Mouse (Mus musculus): Measurements from ENCODE around the gene Mark4. TPM values are rescaled to one million over a fixed set of nuclear protein-coding genes. Genes with fewer than 3 reads are reported as not detected.
A peak's percentile ranks its signal among the peaks of the same experiment; 100 is the strongest.

The Mark4 gene
- polyA plus RNA-seq, 1 experiment from 2014 or later, result 19.2 TPM

DNA sequence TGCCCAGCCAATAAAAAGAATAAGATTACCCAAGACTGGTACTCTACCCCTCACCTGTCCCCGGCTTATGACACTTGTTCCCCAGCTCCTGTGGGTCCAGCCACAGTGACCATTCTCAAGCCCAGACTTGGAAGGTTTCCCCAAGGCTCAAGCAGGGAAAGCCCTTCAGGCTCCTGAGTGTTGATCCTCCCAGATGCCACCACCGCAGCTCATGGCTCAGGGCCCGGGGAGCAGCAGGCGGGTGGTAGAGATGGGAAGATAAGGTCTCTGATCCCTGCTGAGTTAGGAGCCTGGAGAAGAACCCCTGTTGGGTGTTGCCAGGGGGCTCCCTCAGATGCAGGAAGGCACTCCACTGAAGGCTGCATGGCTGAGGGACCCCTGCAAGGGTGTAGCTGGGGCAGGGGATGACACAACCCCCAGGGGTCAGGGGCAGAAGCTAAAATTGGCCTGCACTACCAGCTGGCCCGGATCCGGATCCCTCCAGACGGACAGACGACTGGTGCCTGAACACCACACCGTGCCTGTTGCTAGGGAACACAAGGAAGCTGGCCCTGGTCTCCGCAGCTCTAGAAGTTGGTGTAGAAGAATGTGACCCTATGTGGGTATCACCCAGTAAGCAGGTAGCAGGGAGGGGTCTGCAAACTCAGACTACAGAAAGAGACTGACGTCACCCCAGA, 2.7 kb downstream of the Mark4 start:
- H3K4me2 ChIP-seq (ENCODE audit: low read depth, low read length), result no peak overlapping the region
- no peak overlapping the region for H3K9ac ChIP-seq (replicated peaks; ENCODE audit: low read depth, low read length)
- H3K27me3 ChIP-seq (ENCODE audit: control insufficient read depth, insufficient read depth, low read length), result no peaks in the 10 kb centered on the region
- H3K4me1 ChIP-seq (ENCODE audit: control insufficient read depth, insufficient read depth, low read length), result peaks cover 18% of the 10 kb centered on the region
- H3K9me3 ChIP-seq (ENCODE audit: control insufficient read depth, low read length), result no peaks in the 10 kb centered on the region
- H3K27ac ChIP-seq (ENCODE audit: low read depth, low read length), result 0 out of 2 replicates have a peak overlapping the region, but pooled peaks have one; percentile 28
- ATAC-seq (ENCODE audit: low read depth), result no peak
- H3K36me3 ChIP-seq (ENCODE audit: control insufficient read depth, insufficient read depth, low read length), result peaks cover 6% of the 10 kb centered on the region
- 65% methylated on average over 11 of the region's 11 CpGs for WGBS
- H3K4me3 ChIP-seq (ENCODE audit: low read depth, low read length), result no peak overlapping the region

DNA sequence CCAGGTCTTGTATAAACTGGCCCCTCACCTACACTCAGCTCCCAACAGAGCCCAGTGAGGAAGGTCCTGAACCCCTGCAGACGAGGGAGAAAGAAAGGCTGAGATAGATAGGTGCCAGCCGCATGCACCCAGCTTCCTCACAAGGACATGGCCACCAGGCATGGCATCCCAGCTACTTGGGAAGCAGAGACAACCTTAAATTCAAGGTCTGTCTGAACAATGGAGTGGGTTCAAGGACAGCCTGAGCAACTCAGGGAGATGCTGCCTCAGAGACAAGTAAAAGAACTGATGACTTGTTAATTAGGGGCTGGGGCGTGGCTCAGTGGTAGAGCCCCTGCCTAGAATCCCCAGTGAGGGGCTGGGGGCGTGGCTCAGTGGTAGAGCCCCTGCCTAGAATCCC, 3.4 kb downstream of the Mark4 start:
- H3K36me3 ChIP-seq (ENCODE audit: control insufficient read depth, insufficient read depth, low read length), result peaks cover 6% of the 10 kb centered on the region
- H3K4me2 ChIP-seq (ENCODE audit: low read depth, low read length), result no peak overlapping the region
- no peak overlapping the region for H3K27ac ChIP-seq (ENCODE audit: low read depth, low read length)
- WGBS, result 93% methylated on average over 4 of the region's 4 CpGs
- H3K4me3 ChIP-seq (ENCODE audit: low read depth, low read length), result no peak overlapping the region
- H3K9ac ChIP-seq (replicated peaks; ENCODE audit: low read depth, low read length), result no peak overlapping the region
- no peaks in the 10 kb centered on the region for H3K27me3 ChIP-seq (ENCODE audit: control insufficient read depth, insufficient read depth, low read length)
- H3K4me1 ChIP-seq (ENCODE audit: control insufficient read depth, insufficient read depth, low read length), result peaks cover 18% of the 10 kb centered on the region
- no peaks in the 10 kb centered on the region for H3K9me3 ChIP-seq (ENCODE audit: control insufficient read depth, low read length)
- no peak for ATAC-seq (ENCODE audit: low read depth)

DNA sequence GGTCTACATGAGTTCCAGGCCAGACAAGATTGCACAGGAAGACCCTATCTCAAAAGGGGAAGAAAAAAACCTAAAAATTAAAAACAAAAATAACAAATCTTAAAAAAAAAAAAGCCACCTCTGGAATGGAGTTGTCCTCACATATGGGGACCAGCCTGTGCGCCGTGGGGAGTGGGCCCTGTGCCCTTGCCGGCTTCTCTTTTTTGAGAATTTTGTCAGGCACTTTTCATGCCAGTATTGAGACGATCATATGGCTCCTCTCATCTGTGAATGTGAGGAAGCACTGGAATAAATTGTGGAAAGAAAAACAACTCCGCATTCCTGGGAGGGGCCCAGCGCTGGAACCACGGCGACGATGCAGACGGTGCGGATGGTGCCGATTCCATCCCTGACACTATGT, 9.5 kb downstream of the Mark4 start:
- Histone ChIP-seq H3K27ac (ENCODE audit: low read depth, low read length) (no peak overlapping the region), H3K9ac (replicated peaks; ENCODE audit: low read depth, low read length) (no peak overlapping the region), H3K4me1 (ENCODE audit: control insufficient read depth, insufficient read depth, low read length) (no peaks in the 10 kb centered on the region), H3K27me3 (ENCODE audit: control insufficient read depth, insufficient read depth, low read length) (no peaks in the 10 kb centered on the region), H3K4me2 (ENCODE audit: low read depth, low read length) (no peak overlapping the region), H3K9me3 (ENCODE audit: control insufficient read depth, low read length) (no peaks in the 10 kb centered on the region), H3K36me3 (ENCODE audit: control insufficient read depth, insufficient read depth, low read length) (peaks cover 21% of the 10 kb centered on the region), H3K4me3 (ENCODE audit: low read depth, low read length) (no peak overlapping the region)
- ATAC-seq (ENCODE audit: low read depth), result no peak
- WGBS, result 75% methylated on average over 12 of the region's 12 CpGs

DNA sequence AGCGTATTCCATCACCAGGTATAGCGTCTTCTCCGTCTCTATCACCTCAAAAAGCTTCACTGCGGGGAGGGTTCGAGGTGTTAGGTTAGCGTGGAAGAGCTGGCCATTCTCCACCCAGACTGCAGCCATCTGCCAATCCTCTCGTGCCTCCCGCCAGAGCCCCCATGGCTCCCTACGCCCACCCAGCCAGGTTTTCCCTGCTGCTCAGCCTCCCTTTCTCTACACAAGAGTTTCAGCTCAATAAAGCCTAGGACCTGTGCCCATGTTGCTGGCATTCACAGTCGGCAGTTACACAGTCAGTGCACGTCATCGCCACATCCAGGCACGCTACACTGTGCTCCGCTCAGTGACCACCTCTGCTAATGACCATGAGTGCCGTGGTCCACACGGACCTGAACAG, 10.9 kb downstream of the Mark4 start:
- no peak overlapping the region for H3K27ac ChIP-seq (ENCODE audit: low read depth, low read length)
- peaks cover 28% of the 10 kb centered on the region for H3K36me3 ChIP-seq (ENCODE audit: control insufficient read depth, insufficient read depth, low read length)
- H3K4me2 ChIP-seq (ENCODE audit: low read depth, low read length), result no peak overlapping the region
- 90% methylated on average over 14 of the region's 16 CpGs for WGBS
- no peak overlapping the region for H3K9ac ChIP-seq (replicated peaks; ENCODE audit: low read depth, low read length)
- H3K9me3 ChIP-seq (ENCODE audit: control insufficient read depth, low read length), result no peaks in the 10 kb centered on the region
- no peaks in the 10 kb centered on the region for H3K4me1 ChIP-seq (ENCODE audit: control insufficient read depth, insufficient read depth, low read length)
- H3K4me3 ChIP-seq (ENCODE audit: low read depth, low read length), result no peak overlapping the region
- no peaks in the 10 kb centered on the region for H3K27me3 ChIP-seq (ENCODE audit: control insufficient read depth, insufficient read depth, low read length)
- ATAC-seq (ENCODE audit: low read depth), result no peak

DNA sequence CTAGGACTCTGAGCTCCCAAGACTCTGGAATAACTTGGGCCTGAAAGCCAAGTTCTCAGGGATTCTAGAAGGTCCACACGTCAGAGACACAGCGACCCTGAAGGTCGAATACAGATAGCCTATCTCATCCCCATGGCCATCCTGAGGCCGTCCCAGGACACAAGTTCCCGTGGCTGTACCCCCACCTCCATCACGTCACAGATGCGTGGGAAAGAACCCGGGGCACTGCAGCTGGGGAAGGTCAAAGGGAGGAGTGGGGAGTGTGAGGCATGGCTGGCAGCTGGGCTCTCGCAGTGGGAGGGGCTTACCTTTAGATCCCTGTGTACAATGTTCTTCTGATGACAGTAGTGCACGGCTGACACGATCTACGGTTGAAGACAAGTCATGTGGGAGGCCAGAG, 13.8 kb downstream of the Mark4 start:
- no peak overlapping the region for H3K4me2 ChIP-seq (ENCODE audit: low read depth, low read length)
- H3K27me3 ChIP-seq (ENCODE audit: control insufficient read depth, insufficient read depth, low read length), result no peaks in the 10 kb centered on the region
- 84% methylated on average over 12 of the region's 12 CpGs for WGBS
- H3K9ac ChIP-seq (replicated peaks; ENCODE audit: low read depth, low read length), result no peak overlapping the region
- H3K4me1 ChIP-seq (ENCODE audit: control insufficient read depth, insufficient read depth, low read length), result no peaks in the 10 kb centered on the region
- no peaks in the 10 kb centered on the region for H3K9me3 ChIP-seq (ENCODE audit: control insufficient read depth, low read length)
- no peak overlapping the region for H3K4me3 ChIP-seq (ENCODE audit: low read depth, low read length)
- H3K36me3 ChIP-seq (ENCODE audit: control insufficient read depth, insufficient read depth, low read length), result peaks cover 33% of the 10 kb centered on the region
- no peak overlapping the region for H3K27ac ChIP-seq (ENCODE audit: low read depth, low read length)
- ATAC-seq (ENCODE audit: low read depth), result no peak

DNA sequence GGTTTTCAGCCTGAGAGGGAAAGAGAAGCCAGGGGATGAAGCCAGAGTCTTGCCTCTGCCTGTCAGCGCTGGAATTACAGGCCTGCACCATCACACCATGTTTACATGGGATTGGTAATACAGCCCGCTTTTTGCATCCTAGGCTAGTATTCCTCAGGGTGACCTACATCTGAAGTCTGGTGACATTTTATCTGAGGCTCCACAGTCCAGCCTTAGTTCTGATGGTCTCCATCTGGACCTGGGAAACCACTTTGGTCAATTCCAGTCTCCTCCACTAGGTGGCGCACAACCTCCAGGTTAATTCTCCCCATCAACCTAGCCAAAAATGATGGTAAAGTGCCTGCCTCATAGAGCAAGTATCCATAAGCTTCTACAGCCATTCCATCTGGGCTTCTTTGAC, 15.3 kb downstream of the Mark4 start:
- Histone ChIP-seq H3K4me3 (ENCODE audit: low read depth, low read length) (no peak overlapping the region), H3K36me3 (ENCODE audit: control insufficient read depth, insufficient read depth, low read length) (peaks cover 32% of the 10 kb centered on the region), H3K9me3 (ENCODE audit: control insufficient read depth, low read length) (no peaks in the 10 kb centered on the region), H3K27ac (ENCODE audit: low read depth, low read length) (no peak overlapping the region), H3K4me2 (ENCODE audit: low read depth, low read length) (no peak overlapping the region), H3K9ac (replicated peaks; ENCODE audit: low read depth, low read length) (no peak overlapping the region), H3K27me3 (ENCODE audit: control insufficient read depth, insufficient read depth, low read length) (no peaks in the 10 kb centered on the region), H3K4me1 (ENCODE audit: control insufficient read depth, insufficient read depth, low read length) (no peaks in the 10 kb centered on the region)
- 43% methylated on average over 3 of the region's 3 CpGs for WGBS
- ATAC-seq (ENCODE audit: low read depth), result peak; percentile 55; the same call in 1 of the 2 replicates

DNA sequence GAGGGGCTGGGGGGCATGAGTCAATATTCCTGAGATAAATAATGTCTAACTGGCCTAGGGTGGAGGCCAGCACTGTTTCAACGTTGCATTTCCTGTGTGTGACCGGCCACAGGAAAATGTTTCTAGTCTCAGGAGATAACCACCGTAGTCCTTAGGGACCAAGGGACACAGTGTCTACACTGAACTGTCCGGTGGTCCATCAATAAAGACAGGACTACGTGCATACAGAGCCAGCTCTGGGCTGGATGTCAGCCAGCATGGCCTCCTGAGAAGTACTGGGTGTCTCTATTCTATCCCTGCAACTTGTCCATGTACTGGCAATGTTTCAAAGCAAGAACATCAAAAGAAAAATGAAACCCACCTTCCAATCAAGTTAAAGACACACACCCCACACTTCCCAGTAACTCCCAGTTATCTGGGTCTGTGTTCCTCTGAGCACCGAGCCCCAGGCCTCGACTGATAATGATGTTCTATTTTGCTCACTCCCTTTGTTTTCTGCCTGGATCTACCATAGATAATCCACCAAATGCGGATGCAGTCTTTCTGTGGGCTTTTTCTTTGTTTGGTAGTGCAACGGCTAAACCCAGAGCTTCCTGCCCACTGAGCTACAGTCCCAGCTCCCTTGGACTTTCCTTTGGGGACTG, 17.1 kb downstream of the Mark4 start:
- Histone ChIP-seq H3K4me2 (ENCODE audit: low read depth, low read length) (no peak overlapping the region), H3K9ac (replicated peaks; ENCODE audit: low read depth, low read length) (no peak overlapping the region), H3K27ac (ENCODE audit: low read depth, low read length) (no peak overlapping the region), H3K4me3 (ENCODE audit: low read depth, low read length) (no peak overlapping the region), H3K36me3 (ENCODE audit: control insufficient read depth, insufficient read depth, low read length) (peaks cover 36% of the 10 kb centered on the region), H3K4me1 (ENCODE audit: control insufficient read depth, insufficient read depth, low read length) (no peaks in the 10 kb centered on the region), H3K27me3 (ENCODE audit: control insufficient read depth, insufficient read depth, low read length) (no peaks in the 10 kb centered on the region), H3K9me3 (ENCODE audit: control insufficient read depth, low read length) (no peaks in the 10 kb centered on the region)
- no peak for ATAC-seq (ENCODE audit: low read depth)
- whole genome bisulfite sequencing, result 80% methylated on average over 9 of the region's 9 CpGs

DNA sequence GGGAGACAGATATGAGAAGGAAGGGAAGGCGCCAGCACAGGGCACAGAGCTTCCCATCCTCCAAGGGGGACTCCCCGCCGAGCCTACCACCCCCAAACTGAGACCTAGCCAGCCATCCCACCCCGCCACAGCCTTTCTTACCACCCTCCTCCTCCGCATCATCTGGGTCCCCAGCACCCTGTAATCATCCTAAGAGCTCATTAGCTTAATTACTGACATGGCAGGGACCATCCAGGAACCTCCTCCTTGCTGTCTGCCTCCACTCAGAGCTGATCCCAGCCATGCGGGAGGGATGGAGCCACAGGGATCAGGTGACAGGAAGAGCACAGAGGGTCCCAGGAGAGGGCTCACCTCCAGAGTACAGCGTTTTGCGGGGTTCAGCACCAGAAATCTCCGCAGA, 21.6 kb downstream of the Mark4 start:
- ATAC-seq (ENCODE audit: low read depth), result no peak
- 81% methylated on average over 9 of the region's 9 CpGs for WGBS
- Histone ChIP-seq H3K36me3 (ENCODE audit: control insufficient read depth, insufficient read depth, low read length) (peaks cover 49% of the 10 kb centered on the region), H3K27me3 (ENCODE audit: control insufficient read depth, insufficient read depth, low read length) (no peaks in the 10 kb centered on the region), H3K4me2 (ENCODE audit: low read depth, low read length) (no peak overlapping the region), H3K9ac (replicated peaks; ENCODE audit: low read depth, low read length) (no peak overlapping the region), H3K4me1 (ENCODE audit: control insufficient read depth, insufficient read depth, low read length) (no peaks in the 10 kb centered on the region), H3K9me3 (ENCODE audit: control insufficient read depth, low read length) (no peaks in the 10 kb centered on the region), H3K27ac (ENCODE audit: low read depth, low read length) (no peak overlapping the region), H3K4me3 (ENCODE audit: low read depth, low read length) (no peak overlapping the region)

DNA sequence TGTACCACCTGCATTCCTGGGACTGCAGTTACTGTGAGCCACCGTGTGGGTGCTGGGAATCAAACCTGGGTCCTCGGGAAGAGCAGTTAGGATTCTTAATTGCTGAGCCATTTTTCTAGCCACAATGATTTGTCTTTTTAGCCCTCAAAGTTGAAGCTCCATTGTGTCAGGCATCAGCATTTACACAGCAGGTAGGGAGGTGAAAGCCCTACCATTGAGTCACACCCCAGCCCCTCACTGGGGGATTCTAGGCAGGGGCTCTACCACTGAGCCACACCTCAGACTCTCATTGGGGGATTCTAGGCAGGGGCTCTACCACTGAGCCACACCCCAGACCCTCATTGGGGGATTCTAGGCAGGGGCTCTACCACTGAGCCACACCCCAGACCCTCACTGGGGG, 22.3 kb downstream of the Mark4 start:
- H3K27ac ChIP-seq (ENCODE audit: low read depth, low read length), result no peak overlapping the region
- no peak overlapping the region for H3K4me3 ChIP-seq (ENCODE audit: low read depth, low read length)
- H3K9me3 ChIP-seq (ENCODE audit: control insufficient read depth, low read length), result no peaks in the 10 kb centered on the region
- no peaks in the 10 kb centered on the region for H3K27me3 ChIP-seq (ENCODE audit: control insufficient read depth, insufficient read depth, low read length)
- H3K4me2 ChIP-seq (ENCODE audit: low read depth, low read length), result no peak overlapping the region
- WGBS, result 93% methylated on average over 2 of the region's 2 CpGs
- no peak for ATAC-seq (ENCODE audit: low read depth)
- no peaks in the 10 kb centered on the region for H3K4me1 ChIP-seq (ENCODE audit: control insufficient read depth, insufficient read depth, low read length)
- peaks cover 57% of the 10 kb centered on the region for H3K36me3 ChIP-seq (ENCODE audit: control insufficient read depth, insufficient read depth, low read length)
- no peak overlapping the region for H3K9ac ChIP-seq (replicated peaks; ENCODE audit: low read depth, low read length)

Data from neural tube, embryonic 14.5 days (tissue).